In the genomic region with DNA sequence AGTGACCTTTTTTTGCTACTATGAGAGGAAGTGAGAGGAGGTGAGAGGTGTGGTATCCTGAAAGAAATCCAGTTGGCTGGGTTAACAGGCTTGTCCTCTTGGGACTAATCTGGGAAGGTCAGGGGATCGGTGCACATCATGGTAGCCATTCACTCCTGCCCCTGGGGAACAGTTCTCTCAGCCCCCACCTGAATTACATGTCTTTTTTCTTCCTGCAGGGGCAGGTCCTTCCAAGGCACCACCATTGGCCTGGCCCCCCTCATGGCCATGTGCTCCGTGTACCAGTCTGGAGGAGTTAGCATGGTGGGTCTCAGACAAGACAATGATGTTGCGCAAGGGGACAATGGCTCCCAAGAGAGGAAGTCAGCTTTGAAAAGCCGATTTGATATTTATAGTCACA, we compare ENCODE assay signal across 23 mouse cellular contexts. TPM values are rescaled to one million over a fixed set of nuclear protein-coding genes. Genes with fewer than 3 reads are reported as not detected.
DNase-seq lines count a peak whose midpoint lies in the region; ATAC-seq lines count a peak whose summit lies in the region.
"Had no signal": no experiment of that assay in that cellular context is flagged by ENCODE, and none has a peak within 500 bp of the region (broad histone marks: within the 10 kb centered on the region; RNA-seq: fewer than 3 reads in every experiment).

No protein-coding gene starts in this region.

- H3K27ac ChIP-seq in heart, embryonic 15.5 days, result 0 out of 2 replicates have a peak overlapping the region, but pooled peaks have one; percentile 20
- 0 out of 2 replicates have a peak overlapping the region, but pooled peaks have one; percentile 4 for H3K27ac ChIP-seq in liver, embryonic 15.5 days (replicated peaks)
- peak overlapping the region; percentile 35 for H3K27ac ChIP-seq in brown adipose tissue, adult 24 weeks (replicated peaks; ENCODE audit: low read depth, low read length)
- H3K27ac ChIP-seq: embryonic facial prominence, embryonic 10.5 days; forebrain, embryonic 15.5 days; hindbrain, embryonic 14.5 days; left cerebral cortex, adult 2 months; midbrain, embryonic 13.5 days had no signal

- ATAC-seq in heart, embryonic 15.5 days (replicated peaks; ENCODE audit: insufficient number of reproducible peaks, insufficient read depth, low FRiP score, low read depth), result no peak
- no peak for ATAC-seq in liver, embryonic 15.5 days (ENCODE audit: insufficient read depth)
- peak; percentile 27; the same call in 1 of the 2 replicates for ATAC-seq in megakaryocyte progenitor cell, adult 5-6 weeks (replicated peaks; ENCODE audit: poor library complexity)
- ATAC-seq: forebrain, embryonic 15.5 days; inflammation-experienced regulatory T-cells, adult 6 months; midbrain, embryonic 13.5 days had no signal

- intact Hi-C loops in heart, postnatal 25 days (cut with DNase I), result loop anchor here (2.0 to 10.0 kb wide), 2 partner anchors 58 to 168 kb away; partner anchors contain the start of gene Thg1l

- H3K36me3 ChIP-seq in heart, embryonic 15.5 days, result peaks cover 68% of the 10 kb centered on the region
- H3K36me3 ChIP-seq in liver, embryonic 15.5 days (replicated peaks), result no peaks in the 10 kb centered on the region

- 81% methylated on average over 4 of the region's 4 CpGs for WGBS in heart, embryonic 15.5 days
- 63% methylated on average over 4 of the region's 4 CpGs for WGBS in liver, embryonic 15.5 days (ENCODE audit: insufficient replicate concordance)

- H3K9me3 ChIP-seq in heart, embryonic 15.5 days (replicated peaks), result no peaks in the 10 kb centered on the region
- no peaks in the 10 kb centered on the region for H3K9me3 ChIP-seq in liver, embryonic 15.5 days (replicated peaks)
- H3K9me3 ChIP-seq: embryonic facial prominence, embryonic 10.5 days; forebrain, embryonic 15.5 days; megakaryocyte, embryonic 14.5 days; midbrain, embryonic 13.5 days had no signal

- H3K4me3 ChIP-seq in heart, embryonic 15.5 days, result no peak overlapping the region
- no peak overlapping the region for H3K4me3 ChIP-seq in liver, embryonic 15.5 days (replicated peaks)
- H3K4me3 ChIP-seq in brown adipose tissue, adult 24 weeks (ENCODE audit: insufficient read depth, low read depth, low read length), result no peak overlapping the region
- H3K4me3 ChIP-seq: embryonic facial prominence, embryonic 10.5 days; forebrain, embryonic 15.5 days; left cerebral cortex, adult 2 months; megakaryocyte, embryonic 14.5 days; midbrain, embryonic 13.5 days had no signal

- no peak for DNase-seq in heart, postnatal 25 days (ENCODE audit: low spot score)
- DNase-seq in liver, result no peak
- no peak for DNase-seq in ovary, postnatal 10 days (ENCODE audit: low spot score)
- DNase-seq: adrenal gland, postnatal 10 days; cerebellum, adult 9-10 months; gastrocnemius, postnatal 25 days; kidney, adult 8-10 months; kidney, postnatal 25 days; layer of hippocampus, adult 9-11 months; lung, postnatal 10 days; retina, postnatal 1 day had no signal

- H3K4me2 ChIP-seq in heart, embryonic 15.5 days, result no peak overlapping the region
- H3K4me2 ChIP-seq in liver, embryonic 15.5 days, result no peak overlapping the region
- H3K4me2 ChIP-seq: forebrain, embryonic 15.5 days; hindbrain, embryonic 14.5 days; midbrain, embryonic 13.5 days had no signal

- no peaks in the 10 kb centered on the region for H3K27me3 ChIP-seq in heart, embryonic 15.5 days
- H3K27me3 ChIP-seq in liver, embryonic 15.5 days, result no peaks in the 10 kb centered on the region; the same call in 1 of the 2 replicates
- H3K27me3 ChIP-seq: forebrain, embryonic 15.5 days; midbrain, embryonic 13.5 days had no signal

- peaks cover 10% of the 10 kb centered on the region for H3K4me1 ChIP-seq in heart, embryonic 15.5 days (replicated peaks)
- peaks cover 4% of the 10 kb centered on the region; the same call in 1 of the 2 replicates for H3K4me1 ChIP-seq in liver, embryonic 15.5 days (replicated peaks)
- peaks cover 21% of the 10 kb centered on the region for H3K4me1 ChIP-seq in brown adipose tissue, adult 24 weeks (ENCODE audit: control insufficient read depth, insufficient read depth, insufficient read length, low read length)
- H3K4me1 ChIP-seq: forebrain, embryonic 15.5 days; megakaryocyte, embryonic 14.5 days; midbrain, embryonic 13.5 days had no signal

- H3K9ac ChIP-seq in heart, embryonic 15.5 days, result no peak overlapping the region
- H3K9ac ChIP-seq in liver, embryonic 15.5 days, result no peak overlapping the region
- H3K9ac ChIP-seq: forebrain, embryonic 15.5 days; hindbrain, embryonic 14.5 days; midbrain, embryonic 13.5 days had no signal

RNA-seq across cellular contexts. Expression of gene Nipal4, which starts 43.4 kb away (rescaled TPM):
- polyA plus RNA-seq in heart, embryonic 15.5 days (2015; fragmentation: Nextera tagmentation; extraction: Ambion mirVana), result 5.3 and 6.5 TPM in 2 replicates
- total RNA-seq in heart, postnatal 25 days (2021), result under 1 TPM in 1 of 2 experiments, not detected in 1; 0.08 TPM
- polyA plus RNA-seq in liver, embryonic 15.5 days (2015; fragmentation: Nextera tagmentation; extraction: Ambion mirVana), result 0.03 and 0.15 TPM in 2 replicates
- not detected in 2 replicates for polyA plus RNA-seq in brown adipose tissue, adult 24 weeks (2012; ENCODE audit: insufficient read depth, insufficient read length, missing spikeins)
- not detected in 2 replicates for total RNA-seq in megakaryocyte progenitor cell, adult 5-6 weeks (2015)
- not detected in 2 replicates for total RNA-seq in megakaryocyte progenitor cell, adult 5-6 weeks (2017)
- total RNA-seq: gastrocnemius, postnatal 25 days; monocyte, adult 5-6 weeks had no signal
